Mouse (Mus musculus): ENCODE measurements around the gene Myo1g. TPM values are rescaled to one million over a fixed set of nuclear protein-coding genes. Genes with fewer than 3 reads are reported as not detected.
A peak's percentile ranks its signal among the peaks of the same experiment; 100 is the strongest.

Gene Myo1g
- polyA plus RNA-seq, 1 experiment from 2014 or later: 0.37 TPM

- H3K9me3 ChIP-seq (replicated peaks): no peaks in the 10 kb centered on the region
- H3K27me3 ChIP-seq (replicated peaks): no peaks in the 10 kb centered on the region
- no peak for ATAC-seq (ENCODE audit: low FRiP score)
- H3K4me2 ChIP-seq: peak overlapping the region; percentile 79
- peak overlapping the region; percentile 53 for H3K9ac ChIP-seq (replicated peaks)
- peak overlapping the region; percentile 65; the same call in 1 of the 2 replicates for H3K27ac ChIP-seq (replicated peaks)
- 7% methylated on average over 1 of the region's 1 CpGs for WGBS
- H3K4me3 ChIP-seq (replicated peaks): peak overlapping the region; percentile 38
- peaks cover 2% of the 10 kb centered on the region; the same call in 1 of the 2 replicates for H3K36me3 ChIP-seq
- H3K4me1 ChIP-seq: peaks cover 64% of the 10 kb centered on the region
These were observed 49.3 kb downstream of the Myo1g start for GRCm38 (mm10) chr11:6471493-6471892.

DNA sequence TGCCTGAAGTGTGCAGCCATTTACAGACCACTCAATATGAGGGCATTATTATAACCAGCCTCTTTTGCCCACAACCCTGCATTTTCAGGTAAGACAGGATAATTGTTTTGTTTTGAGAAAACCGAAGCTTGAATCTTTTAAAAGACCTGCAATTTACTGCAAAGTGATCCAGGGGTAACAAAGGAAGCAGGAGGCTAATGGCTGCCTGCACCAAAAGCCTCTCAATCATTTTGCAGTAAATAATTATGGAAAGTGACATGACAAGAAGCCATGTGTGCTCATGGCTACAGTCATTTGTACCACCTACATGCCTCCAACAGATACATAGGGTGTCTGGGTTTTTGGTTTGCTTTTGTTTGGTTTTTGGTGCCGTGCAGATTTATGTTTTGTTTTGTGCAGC lies 49.7 kb downstream of the Myo1g start:
- peak overlapping the region; percentile 8 for H3K9ac ChIP-seq (replicated peaks)
- H3K27me3 ChIP-seq (replicated peaks): no peaks in the 10 kb centered on the region
- peak overlapping the region; percentile 65; the same call in 1 of the 2 replicates for H3K27ac ChIP-seq (replicated peaks)
- ATAC-seq (ENCODE audit: low FRiP score): no peak
- peaks cover 6% of the 10 kb centered on the region for H3K36me3 ChIP-seq
- peak overlapping the region; percentile 79 for H3K4me2 ChIP-seq
- H3K4me1 ChIP-seq: peaks cover 64% of the 10 kb centered on the region
- WGBS: 29% methylated on average over 2 of the region's 2 CpGs
- H3K4me3 ChIP-seq (replicated peaks): peak overlapping the region; percentile 38
- H3K9me3 ChIP-seq (replicated peaks): no peaks in the 10 kb centered on the region

- Histone ChIP-seq H3K27me3 (replicated peaks) (no peaks in the 10 kb centered on the region), H3K27ac (replicated peaks) (no peak overlapping the region), H3K4me2 (no peak overlapping the region), H3K9ac (replicated peaks) (no peak overlapping the region), H3K4me3 (replicated peaks) (no peak overlapping the region), H3K4me1 (peaks cover 54% of the 10 kb centered on the region), H3K36me3 (peaks cover 20% of the 10 kb centered on the region), H3K9me3 (replicated peaks) (no peaks in the 10 kb centered on the region)
- WGBS: 85% methylated on average over 2 of the region's 2 CpGs
- no peak for ATAC-seq (ENCODE audit: low FRiP score)
These were observed 52.2 kb downstream of the Myo1g start for GRCm38 (mm10) chr11:6468541-6468940.

DNA sequence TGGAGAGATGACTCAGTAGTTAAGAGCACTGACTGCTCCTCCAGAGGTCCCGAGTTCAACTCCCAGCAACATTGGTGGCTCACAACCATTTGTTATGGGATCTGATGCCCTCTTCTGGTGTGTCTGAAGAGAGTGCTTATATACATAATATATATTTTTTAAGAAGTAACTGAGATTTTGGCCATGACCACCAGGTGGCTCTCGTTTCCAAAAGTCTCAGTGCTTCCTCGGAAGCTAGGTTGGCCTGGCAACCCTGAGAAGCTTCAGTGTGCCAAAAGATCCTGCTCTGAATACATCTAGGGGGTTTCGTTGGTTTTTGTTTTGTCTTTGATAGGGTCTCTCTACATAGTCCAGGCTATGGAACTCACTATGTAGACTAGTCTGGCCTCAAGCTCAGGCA lies 55.6 kb downstream of the Myo1g start:
- Histone ChIP-seq H3K9ac (replicated peaks) (no peak overlapping the region), H3K36me3 (peaks cover 20% of the 10 kb centered on the region), H3K9me3 (replicated peaks) (no peaks in the 10 kb centered on the region), H3K27me3 (replicated peaks) (no peaks in the 10 kb centered on the region), H3K4me2 (no peak overlapping the region), H3K27ac (replicated peaks) (no peak overlapping the region), H3K4me1 (peaks cover 27% of the 10 kb centered on the region), H3K4me3 (replicated peaks) (no peak overlapping the region)
- ATAC-seq (ENCODE audit: low FRiP score): peak; percentile 43
- 33% methylated on average over 4 of the region's 4 CpGs for WGBS

DNA sequence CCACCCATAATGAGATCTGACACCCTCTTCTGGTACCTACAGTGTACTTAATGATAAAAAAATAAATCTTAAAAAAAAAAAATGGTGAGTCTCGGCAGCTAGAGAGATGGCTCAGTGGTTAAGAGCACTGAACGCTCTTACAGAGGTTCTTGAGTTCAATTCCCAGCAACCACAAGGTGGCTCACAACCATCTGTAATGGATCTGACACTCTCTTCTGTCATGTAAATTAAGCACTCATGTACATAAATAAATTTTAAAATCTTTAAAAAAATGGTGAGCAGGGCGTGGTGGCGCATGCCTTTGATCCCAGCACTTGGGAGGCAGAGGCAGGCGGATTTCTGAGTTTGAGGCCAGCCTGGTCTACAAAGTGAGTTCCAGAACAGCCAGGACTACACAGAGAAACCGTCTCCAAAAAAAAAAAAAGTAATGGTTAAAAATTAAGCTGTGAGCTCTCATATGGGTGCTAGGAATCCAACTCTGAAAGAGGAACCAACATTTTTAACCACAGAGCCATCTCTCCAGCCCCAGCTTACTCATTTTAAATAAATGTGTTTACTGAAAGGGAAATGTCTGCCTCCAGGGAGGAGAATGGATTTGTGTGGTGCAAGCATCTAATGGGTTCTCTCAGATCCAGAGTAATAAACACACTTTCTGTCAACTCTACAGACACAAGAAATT lies 57.5 kb downstream of the Myo1g start:
- no peak overlapping the region for H3K4me3 ChIP-seq (replicated peaks)
- H3K27ac ChIP-seq (replicated peaks): no peak overlapping the region
- peaks cover 20% of the 10 kb centered on the region for H3K36me3 ChIP-seq
- no peak overlapping the region for H3K4me2 ChIP-seq
- whole genome bisulfite sequencing: 89% methylated on average over 6 of the region's 6 CpGs
- H3K9me3 ChIP-seq (replicated peaks): no peaks in the 10 kb centered on the region
- no peak for ATAC-seq (ENCODE audit: low FRiP score)
- no peaks in the 10 kb centered on the region for H3K27me3 ChIP-seq (replicated peaks)
- H3K9ac ChIP-seq (replicated peaks): no peak overlapping the region
- peaks cover 15% of the 10 kb centered on the region for H3K4me1 ChIP-seq

Small RNA genes lying within 50 kb of the gene (microRNA-seq; reads per million reads assigned to microRNA genes)
- gene Gm22123: not detected

Other genes with a start within 250 kb of the Myo1g start
- 110 and 114 TPM in 2 replicates for gene Tmed4, start 246.1 kb downstream of the Myo1g start, polyA plus RNA-seq (2015; fragmentation: Nextera tagmentation; extraction: Ambion mirVana)
- gene Ogdh, start 229.3 kb downstream of the Myo1g start, polyA plus RNA-seq (2015; fragmentation: Nextera tagmentation; extraction: Ambion mirVana): 129 and 135 TPM in 2 replicates
- 24.8 and 28.3 TPM in 2 replicates for gene Zmiz2, start 131.9 kb downstream of the Myo1g start, polyA plus RNA-seq (2015; fragmentation: Nextera tagmentation; extraction: Ambion mirVana)
- 4,598 and 4,773 TPM in 2 replicates for gene Ppia, start 105.5 kb downstream of the Myo1g start, polyA plus RNA-seq (2015; fragmentation: Nextera tagmentation; extraction: Ambion mirVana)
- gene H2afv, start 76.5 kb downstream of the Myo1g start, polyA plus RNA-seq (2015; fragmentation: Nextera tagmentation; extraction: Ambion mirVana): 183 and 240 TPM in 2 replicates
- 11.4 and 14.7 TPM in 2 replicates for gene Purb, start 45.0 kb downstream of the Myo1g start, polyA plus RNA-seq (2015; fragmentation: Nextera tagmentation; extraction: Ambion mirVana)
- 96.2 and 107 TPM in 2 replicates for gene Ccm2, start 25.9 kb upstream of the Myo1g start, polyA plus RNA-seq (2015; fragmentation: Nextera tagmentation; extraction: Ambion mirVana)
- 66.7 and 78.2 TPM in 2 replicates for gene Nacad, start 85.1 kb upstream of the Myo1g start, polyA plus RNA-seq (2015; fragmentation: Nextera tagmentation; extraction: Ambion mirVana)
- 34.2 and 39.9 TPM in 2 replicates for gene Tbrg4, start 105.1 kb upstream of the Myo1g start, polyA plus RNA-seq (2015; fragmentation: Nextera tagmentation; extraction: Ambion mirVana)
- not detected in 2 replicates for gene Wap, start 117.7 kb upstream of the Myo1g start, polyA plus RNA-seq (2015; fragmentation: Nextera tagmentation; extraction: Ambion mirVana)
- gene Ramp3, start 137.6 kb upstream of the Myo1g start, polyA plus RNA-seq (2015; fragmentation: Nextera tagmentation; extraction: Ambion mirVana): 29.9 and 32.1 TPM in 2 replicates